Mouse (Mus musculus): Measurements from ENCODE around the gene Nodal.

DNA sequence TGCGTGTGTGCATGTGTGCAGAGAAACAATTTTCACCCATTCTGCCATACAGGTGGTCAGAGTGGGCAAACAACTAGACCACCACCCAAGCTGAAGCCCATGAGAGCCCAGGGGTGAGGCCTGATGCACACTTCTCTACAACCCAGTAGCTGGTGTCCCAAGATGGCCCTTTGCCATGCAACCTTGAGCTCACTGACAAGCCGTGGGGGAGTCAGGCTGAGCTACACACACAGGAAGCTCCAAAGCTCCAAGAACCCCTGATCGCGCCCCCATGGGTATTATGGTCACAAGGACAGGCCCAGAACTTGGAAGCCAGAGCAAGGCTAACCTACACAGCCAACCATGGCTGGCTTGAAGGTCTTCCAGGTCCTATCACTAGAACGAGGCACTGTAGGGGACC is 39.7 kb upstream of the Nodal start:
- TF ChIP-seq CTCF (IDR thresholded peaks at IDR 0.05) = no peak
- no peak for TF ChIP-seq POLR2A (IDR thresholded peaks at IDR 0.05; ENCODE audit: insufficient read depth, low read depth, low read length)
- TF ChIP-seq EP300 (IDR thresholded peaks at IDR 0.05; ENCODE audit: insufficient read depth, low read depth, low read length) = no peak
